Mouse (Mus musculus): ENCODE data around the gene Eps8l3. TPM values are rescaled to one million over a fixed set of nuclear protein-coding genes. Genes with fewer than 3 reads are reported as not detected.
"Not testable (repeated sequence)": the region's sequence is repeated elsewhere in the genome, so short reads cannot be mapped to it uniquely, and the experiment has no call there.

Gene Eps8l3
- polyA plus RNA-seq, 1 experiment from 2014 or later = 0.13 TPM

DNA sequence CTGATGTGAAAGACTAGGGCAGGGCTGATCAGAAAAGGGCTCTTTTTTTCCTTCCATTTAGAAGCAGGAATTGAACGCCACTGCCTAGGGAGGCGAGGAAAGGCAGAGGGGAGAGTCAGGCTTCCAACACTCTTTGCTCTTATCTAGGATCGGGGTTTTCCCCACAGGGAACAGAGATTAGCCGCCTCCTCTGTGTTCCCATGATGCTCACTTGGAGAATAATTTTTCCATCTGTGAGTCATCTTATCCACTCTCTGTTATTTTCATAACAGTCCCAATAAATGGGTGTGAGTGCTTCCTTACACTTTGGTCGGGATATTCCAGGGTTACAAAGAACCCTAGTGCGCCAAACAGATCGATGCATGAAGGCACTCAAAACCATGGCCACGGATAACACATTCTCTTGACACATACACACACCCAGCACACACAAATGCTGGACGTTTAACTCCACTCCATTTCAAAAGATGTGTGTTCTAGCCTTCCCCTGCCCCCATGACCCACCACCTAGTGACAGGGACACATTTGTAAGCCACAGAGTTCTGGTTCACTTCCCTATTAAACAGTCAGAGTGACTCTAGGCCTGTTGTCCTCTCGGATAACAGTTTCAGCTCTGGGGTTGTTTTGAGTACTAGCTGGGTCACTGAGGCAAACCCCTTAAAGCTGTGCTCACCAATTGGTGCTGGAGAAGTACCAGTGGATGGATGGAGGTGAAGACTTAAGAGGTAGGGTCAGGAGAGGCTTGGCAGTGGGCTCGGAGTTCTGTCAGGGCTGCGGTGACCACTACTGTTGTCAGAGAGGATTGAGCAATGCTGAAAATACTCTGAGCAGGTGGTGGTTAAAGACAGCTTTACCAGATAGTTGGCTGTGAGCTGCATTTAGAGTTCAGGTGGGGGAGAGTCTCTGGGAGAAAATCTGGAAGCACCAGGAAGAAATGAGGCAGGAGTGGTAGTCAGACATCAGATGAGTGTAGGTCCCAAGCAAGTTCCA lies 1.0 kb downstream of the Eps8l3 start:
- TF ChIP-seq CTCF (IDR thresholded peaks at IDR 0.05; ENCODE audit: low read depth) = no peak
- WGBS = 75% methylated on average over 12 of the region's 12 CpGs
- no peak overlapping the region for H3K4me2 ChIP-seq (ENCODE audit: low read length)

DNA sequence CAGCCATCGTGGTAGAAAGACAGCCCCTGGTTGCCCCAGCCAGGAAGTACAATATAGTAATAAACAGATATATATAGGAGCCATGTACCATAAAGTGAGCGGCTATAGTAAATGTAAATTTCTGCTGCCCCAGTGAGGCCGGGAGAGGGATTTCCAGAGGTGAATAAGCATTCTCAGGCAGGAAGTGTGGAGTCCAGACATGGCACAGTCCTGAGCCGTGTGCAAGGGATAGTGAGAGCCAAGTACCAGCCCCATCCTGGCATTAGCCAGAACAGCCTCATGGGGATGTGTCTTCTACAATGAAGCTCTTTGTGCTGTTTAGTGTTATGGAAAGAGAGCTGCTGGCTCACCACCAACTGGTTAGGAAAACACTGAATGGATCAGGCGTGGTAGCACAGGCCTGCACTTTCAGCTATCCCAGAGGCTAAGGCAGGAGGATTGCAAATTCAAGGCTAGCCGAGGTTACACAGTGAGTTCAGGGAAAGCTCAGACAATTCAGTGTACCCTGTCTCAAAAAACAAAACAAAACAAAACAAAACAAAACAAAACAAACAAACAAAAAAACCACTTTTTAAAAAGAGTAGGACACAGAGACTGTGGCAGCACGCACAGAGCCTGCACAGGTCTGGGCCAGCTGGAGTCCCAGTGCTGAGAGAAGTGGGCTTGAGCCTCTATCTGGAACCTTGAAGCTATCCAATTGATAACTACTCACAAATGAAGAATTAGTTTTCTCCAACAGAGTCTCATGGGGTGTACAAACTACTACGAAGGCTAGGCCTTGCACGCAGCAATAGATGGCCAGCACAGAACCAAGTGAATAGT lies 10.9 kb downstream of the Eps8l3 start:
- H3K36me3 ChIP-seq (ENCODE audit: insufficient read depth, low read length) = no peaks in the 10 kb centered on the region
- no peak overlapping the region for H3K27ac ChIP-seq
- H3K4me2 ChIP-seq (ENCODE audit: low read length) = no peak overlapping the region
- no peak for DNase-seq (ENCODE audit: low spot score)
- no peak overlapping the region for H3K4me3 ChIP-seq (replicated peaks; ENCODE audit: low read depth, low read length)
- no peak overlapping the region for H3K9ac ChIP-seq (ENCODE audit: low read depth, low read length)
- no peak for TF ChIP-seq CTCF (IDR thresholded peaks at IDR 0.05; ENCODE audit: low read depth)
- H3K4me1 ChIP-seq (replicated peaks; ENCODE audit: insufficient read depth, low read length) = no peaks in the 10 kb centered on the region
- WGBS = 84% methylated on average over 9 of the region's 9 CpGs
- ATAC-seq (replicated peaks; ENCODE audit: low FRiP score, low read depth) = no peak
- H3K9me3 ChIP-seq (replicated peaks; ENCODE audit: low read length) = no peaks in the 10 kb centered on the region
- no peaks in the 10 kb centered on the region for H3K27me3 ChIP-seq (ENCODE audit: insufficient read depth, low read length)

More for the DNA sequence above, 1.0 kb downstream of the Eps8l3 start:
- no peak overlapping the region for H3K27ac ChIP-seq
- ATAC-seq (replicated peaks; ENCODE audit: low FRiP score, low read depth) (no peak), DNase-seq (ENCODE audit: low spot score) (no peak)
- no peaks in the 10 kb centered on the region for H3K4me1 ChIP-seq (replicated peaks; ENCODE audit: insufficient read depth, low read length)
- no peaks in the 10 kb centered on the region for H3K27me3 ChIP-seq (ENCODE audit: insufficient read depth, low read length)
- no peaks in the 10 kb centered on the region for H3K9me3 ChIP-seq (replicated peaks; ENCODE audit: low read length)
- H3K36me3 ChIP-seq (ENCODE audit: insufficient read depth, low read length) = no peaks in the 10 kb centered on the region
- no peak overlapping the region for H3K4me3 ChIP-seq (replicated peaks; ENCODE audit: low read depth, low read length)
- H3K9ac ChIP-seq (ENCODE audit: low read depth, low read length) = no peak overlapping the region

DNA sequence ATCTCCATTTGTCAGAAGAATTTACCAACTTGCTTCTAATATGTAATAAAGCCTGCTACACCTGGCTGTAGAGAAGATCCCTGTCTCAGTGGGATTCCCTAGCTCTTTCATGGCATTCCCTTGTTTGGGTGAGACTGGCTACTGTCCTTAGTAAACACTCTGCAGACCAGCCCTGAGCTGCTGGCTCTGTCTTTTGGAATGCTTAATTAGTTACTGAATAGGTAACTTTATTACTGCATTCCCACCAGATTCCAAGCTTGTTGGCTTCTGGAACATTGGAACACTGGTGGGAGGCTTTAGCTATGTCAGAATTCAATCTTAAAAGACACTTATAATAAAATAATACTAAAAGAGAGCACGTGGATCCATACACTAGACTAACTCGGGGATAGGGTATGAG lies 12.2 kb downstream of the Eps8l3 start:
- WGBS = 78% methylated on average over 2 of the region's 2 CpGs
- DNase-seq (ENCODE audit: low spot score); H3K4me3 ChIP-seq (replicated peaks; ENCODE audit: low read depth, low read length); H3K9me3 ChIP-seq (replicated peaks; ENCODE audit: low read length); H3K27ac ChIP-seq; H3K36me3 ChIP-seq (ENCODE audit: insufficient read depth, low read length); H3K27me3 ChIP-seq (ENCODE audit: insufficient read depth, low read length); ATAC-seq (replicated peaks; ENCODE audit: low FRiP score, low read depth); H3K4me1 ChIP-seq (replicated peaks; ENCODE audit: insufficient read depth, low read length); H3K9ac ChIP-seq (ENCODE audit: low read depth, low read length); H3K4me2 ChIP-seq (ENCODE audit: low read length): not testable (repeated sequence)

DNA sequence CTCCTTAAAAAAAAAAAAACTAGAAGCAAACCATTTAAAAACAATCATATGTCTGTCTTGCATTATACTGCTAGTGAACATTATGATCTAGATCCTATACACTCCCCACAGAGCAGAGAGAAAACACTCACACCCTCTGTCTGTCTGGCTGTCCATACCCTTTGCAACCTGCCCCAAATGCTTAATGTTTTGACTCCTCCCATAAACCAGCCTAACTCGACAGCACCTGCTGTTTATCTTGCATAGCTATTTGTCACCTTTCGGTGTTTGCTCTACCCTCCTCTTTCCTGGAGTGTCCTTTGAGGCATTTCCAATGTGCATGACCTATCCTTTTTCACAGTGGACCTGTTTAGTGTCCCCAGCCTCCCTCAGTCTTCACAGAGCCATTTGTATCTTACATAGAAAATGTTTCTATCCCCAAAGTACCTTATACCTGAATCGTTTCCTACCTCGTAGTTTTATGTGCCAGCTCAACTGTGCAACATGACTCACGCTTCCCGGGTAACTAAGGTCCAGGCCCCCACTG lies 18.2 kb downstream of the Eps8l3 start:
- Histone ChIP-seq H3K4me3 (replicated peaks; ENCODE audit: low read depth, low read length) (peak overlapping the region; percentile 80), H3K4me1 (replicated peaks; ENCODE audit: insufficient read depth, low read length) (0 out of 2 replicates have a peak, but pooled peaks cover 3% of the 10 kb centered on the region), H3K9me3 (replicated peaks; ENCODE audit: low read length) (no peaks in the 10 kb centered on the region), H3K4me2 (ENCODE audit: low read length) (peak overlapping the region; percentile 100), H3K36me3 (ENCODE audit: insufficient read depth, low read length) (0 out of 2 replicates have a peak, but pooled peaks cover 4% of the 10 kb centered on the region), H3K27ac (peak overlapping the region; percentile 40; the same call in 1 of the 2 replicates), H3K27me3 (ENCODE audit: insufficient read depth, low read length) (no peaks in the 10 kb centered on the region), H3K9ac (ENCODE audit: low read depth, low read length) (peak overlapping the region; percentile 5; the same call in 1 of the 2 replicates)
- TF ChIP-seq CTCF (IDR thresholded peaks at IDR 0.05; ENCODE audit: low read depth) = no peak
- DNase-seq (ENCODE audit: low spot score) = no peak
- ATAC-seq (replicated peaks; ENCODE audit: low FRiP score, low read depth) = 0 out of 2 replicates have a peak, but pooled peaks have one; percentile 2
- WGBS = 3% methylated on average over 6 of the region's 6 CpGs

DNA sequence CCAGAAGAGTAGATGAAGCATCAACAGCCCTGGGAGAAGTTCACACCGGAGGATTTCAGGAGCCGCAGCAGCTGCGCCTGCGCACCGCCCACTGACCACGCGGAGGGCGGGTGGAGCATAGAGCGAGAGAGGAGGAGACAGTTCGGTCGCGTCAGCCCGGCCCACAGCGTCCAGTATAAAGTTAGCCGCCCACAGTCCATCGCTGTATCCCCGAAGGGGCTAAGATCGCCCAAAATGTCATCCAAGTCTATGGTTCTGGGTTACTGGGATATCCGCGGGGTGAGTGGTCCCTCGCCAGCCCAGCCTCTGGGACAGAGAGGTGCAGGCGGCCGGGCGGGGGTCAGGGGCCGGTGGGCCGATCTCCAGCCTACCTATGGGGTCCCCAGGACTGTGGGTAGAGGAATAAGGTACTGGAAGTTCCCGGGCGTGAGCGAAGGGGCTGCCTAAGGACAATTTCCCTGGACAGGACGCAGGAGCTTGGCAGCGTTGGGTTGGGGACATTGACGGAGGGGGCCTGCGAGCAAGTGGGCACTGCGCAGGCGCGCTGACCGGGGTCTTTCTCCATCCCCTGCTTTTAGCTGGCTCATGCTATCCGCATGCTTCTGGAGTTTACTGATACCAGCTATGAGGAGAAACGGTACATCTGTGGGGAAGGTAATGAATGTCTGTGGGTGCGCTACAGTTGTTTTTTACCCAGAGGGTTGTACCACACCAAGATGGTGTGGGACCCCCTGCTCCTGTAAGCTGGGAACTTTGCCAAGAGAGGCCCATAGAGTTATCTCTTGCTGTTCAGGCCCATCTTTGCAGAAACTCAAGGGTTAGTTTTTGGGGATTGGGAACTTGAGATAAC lies 18.9 kb downstream of the Eps8l3 start, which contains the start of gene Gstm5:
Gstm5 (plus strand) TSS at position 102 of the 850 bp plus-strand sequence.
- Histone ChIP-seq H3K36me3 (ENCODE audit: insufficient read depth, low read length) (0 out of 2 replicates have a peak, but pooled peaks cover 4% of the 10 kb centered on the region), H3K4me2 (ENCODE audit: low read length) (peak within 1 kb of the TSS; percentile 100), H3K4me1 (replicated peaks; ENCODE audit: insufficient read depth, low read length) (0 out of 2 replicates have a peak, but pooled peaks cover 3% of the 10 kb centered on the region), H3K9ac (ENCODE audit: low read depth, low read length) (peak within 1 kb of the TSS; percentile 87), H3K27ac (peak within 1 kb of the TSS; percentile 81), H3K27me3 (ENCODE audit: insufficient read depth, low read length) (no peaks in the 10 kb centered on the region), H3K4me3 (replicated peaks; ENCODE audit: low read depth, low read length) (peak within 1 kb of the TSS; percentile 80), H3K9me3 (replicated peaks; ENCODE audit: low read length) (no peaks in the 10 kb centered on the region)
- ATAC-seq (replicated peaks; ENCODE audit: low FRiP score, low read depth) (peak; percentile 94), DNase-seq (ENCODE audit: low spot score) (peak; percentile 94)
- 8% methylated on average over 40 of the region's 40 CpGs for WGBS
- no peak for TF ChIP-seq CTCF (IDR thresholded peaks at IDR 0.05; ENCODE audit: low read depth)

Measured in kidney, postnatal 0 days (tissue).